Mouse (Mus musculus) forebrain, postnatal 0 days (tissue): Measurements from ENCODE around the gene Lrrc74a. TPM values are rescaled to one million over a fixed set of nuclear protein-coding genes. Genes with fewer than 3 reads are reported as not detected.

ENCODE experiments used
- ATAC-seq: fragments of 200-750 bp; cut with Nextera tagmentation; 2 replicates; pipeline ENCODE4 v1.8.0; 2017; ENCODE audit warnings: mild to moderate bottlenecking, moderate library complexity
- DNase-seq: peaks from one replicate; pipeline ENCODE4 v3.0.0-alpha.2; 2015
- H3K27ac ChIP-seq: fragments of 300-500 bp; sonication (generic); 2 replicates; pipeline ENCODE4 v1.5.1; 2014; ENCODE audit warnings: low read depth, mild to moderate bottlenecking, antibody characterized with exemption, low read length, moderate library complexity, mixed read lengths
- H3K27me3 ChIP-seq: fragments of 300-500 bp; sonication (generic); 2 replicates; pipeline ENCODE4 v1.6.1; 2014; ENCODE audit warnings: mild to moderate bottlenecking, low read length, mixed read lengths; ENCODE audit not compliant: insufficient read depth
- H3K36me3 ChIP-seq: fragments of 300-500 bp; sonication (generic); 2 replicates; pipeline ENCODE4 v1.6.1; 2014; ENCODE audit warnings: mild to moderate bottlenecking, moderate library complexity; ENCODE audit not compliant: insufficient read depth
- H3K4me1 ChIP-seq: fragments of 300-500 bp; sonication (generic); 2 replicates; pipeline ENCODE4 v1.6.1; 2014; ENCODE audit warnings: antibody characterized with exemption; ENCODE audit not compliant: insufficient read depth
- H3K4me2 ChIP-seq: fragments of 300-500 bp; sonication (generic); 2 replicates; pipeline ENCODE4 v1.6.1; 2014; ENCODE audit warnings: low read depth, mild to moderate bottlenecking, moderate library complexity
- H3K4me3 ChIP-seq: fragments of 300-500 bp; sonication (generic); 2 replicates; pipeline ENCODE4 v1.5.1; 2014; ENCODE audit warnings: low read depth, low read length, mixed read lengths
- H3K9ac ChIP-seq: fragments of 300-500 bp; sonication (generic); 2 replicates; pipeline ENCODE4 v1.6.1; 2014; ENCODE audit warnings: mild to moderate bottlenecking
- H3K9me3 ChIP-seq: fragments of 300-500 bp; sonication (generic); 2 replicates; pipeline ENCODE4 v1.6.1; 2016; ENCODE audit warnings: low read length
- CTCF ChIP-seq: sonication (generic); IDR thresholded peaks from 2 replicates; pipeline ENCODE4 v1.5.1; 2016; ENCODE audit warnings: antibody characterized with exemption, control low read depth, low read depth
- WGBS: fragments of 180-500 bp; shearing (Covaris S2); extraction: QIAGEN DNeasy Blood & Tissue Kit; methylation state at CpG from one replicate; pipeline ENCODE4 v1.1.7; 2014; 5-methylcytosine and 5-hydroxymethylcytosine counted together
- polyA plus RNA-seq: library from polyadenylated mRNA; unstranded; fragments of >200 nt; fragmentation: Nextera tagmentation; extraction: Ambion mirVana; gene quantifications from 2 replicates; pipeline ENCODE4 v1.2.1, GENCODE M21; 2015
- total RNA-seq: library from RNA; depleted of rRNA; stranded (reverse); fragments of >200 nt; gene quantifications from 2 replicates; pipeline ENCODE4 v1.2.3, GENCODE M21; 2014

Gene Lrrc74a
- total and polyA plus RNA-seq, 2 experiments from 2014 or later: not detected

GRCm38 (mm10) chr12:86803651-86804307 is 69.6 kb downstream of the Lrrc74a start:
- H3K4me2 ChIP-seq: no peak overlapping the region
- no peak overlapping the region for H3K4me3 ChIP-seq
- no peaks in the 10 kb centered on the region for H3K9me3 ChIP-seq
- H3K27me3 ChIP-seq: no peaks in the 10 kb centered on the region
- peaks cover 81% of the 10 kb centered on the region for H3K4me1 ChIP-seq
- ATAC-seq (no peak), DNase-seq (no peak)
- no peaks in the 10 kb centered on the region for H3K36me3 ChIP-seq
- H3K27ac ChIP-seq: peak overlapping the region; percentile 68
- TF ChIP-seq CTCF: peak; percentile 62
- H3K9ac ChIP-seq: no peak overlapping the region
- 44% methylated on average over 6 of the region's 6 CpGs for WGBS

- peaks cover 76% of the 10 kb centered on the region for H3K4me1 ChIP-seq
- H3K4me2 ChIP-seq: no peak overlapping the region
- H3K36me3 ChIP-seq: no peaks in the 10 kb centered on the region
- no peak for ATAC-seq
- H3K27me3 ChIP-seq: no peaks in the 10 kb centered on the region
- no peak for DNase-seq
- H3K9me3 ChIP-seq: no peaks in the 10 kb centered on the region
- WGBS: 29% methylated on average over 4 of the region's 4 CpGs
- no peak for TF ChIP-seq CTCF
- peak overlapping the region; percentile 68 for H3K27ac ChIP-seq
- H3K9ac ChIP-seq: peak overlapping the region; percentile 10; the same call in 1 of the 2 replicates
- H3K4me3 ChIP-seq: no peak overlapping the region
These were observed 70.1 kb downstream of the Lrrc74a start for GRCm38 (mm10) chr12:86804308-86804700.

GRCm38 (mm10) chr12:86804857-86805256 is 70.7 kb downstream of the Lrrc74a start:
- 84% methylated on average over 2 of the region's 2 CpGs for WGBS
- TF ChIP-seq CTCF: no peak
- Histone ChIP-seq H3K27me3 (no peaks in the 10 kb centered on the region), H3K9me3 (no peaks in the 10 kb centered on the region), H3K27ac (peak overlapping the region; percentile 68), H3K4me2 (no peak overlapping the region), H3K4me3 (no peak overlapping the region), H3K9ac (no peak overlapping the region), H3K36me3 (no peaks in the 10 kb centered on the region), H3K4me1 (peaks cover 73% of the 10 kb centered on the region)
- ATAC-seq (no peak), DNase-seq (no peak)

- Histone ChIP-seq H3K27me3 (no peaks in the 10 kb centered on the region), H3K36me3 (no peaks in the 10 kb centered on the region), H3K9ac (peak overlapping the region; percentile 31; the same call in 1 of the 2 replicates), H3K4me2 (no peak overlapping the region), H3K27ac (peak overlapping the region; percentile 96), H3K9me3 (no peaks in the 10 kb centered on the region), H3K4me1 (peaks cover 70% of the 10 kb centered on the region), H3K4me3 (no peak overlapping the region)
- no peak for TF ChIP-seq CTCF
- no peak for DNase-seq
- ATAC-seq: no peak
- WGBS: 59% methylated on average over 4 of the region's 4 CpGs
These were observed 71.1 kb downstream of the Lrrc74a start for GRCm38 (mm10) chr12:86805315-86805714.

GRCm38 (mm10) chr12:86806031-86806922 is 72.1 kb downstream of the Lrrc74a start:
- no peaks in the 10 kb centered on the region for H3K9me3 ChIP-seq
- no peak for TF ChIP-seq CTCF
- no peaks in the 10 kb centered on the region for H3K36me3 ChIP-seq
- DNase-seq (peak; percentile 87), ATAC-seq (0 out of 2 replicates have a peak, but pooled peaks have one; percentile 14)
- H3K4me1 ChIP-seq: peaks cover 72% of the 10 kb centered on the region
- no peaks in the 10 kb centered on the region for H3K27me3 ChIP-seq
- peak overlapping the region; percentile 37 for H3K4me2 ChIP-seq
- WGBS: 3% methylated on average over 20 of the region's 20 CpGs
- H3K27ac ChIP-seq: peak overlapping the region; percentile 96
- peak overlapping the region; percentile 31 for H3K9ac ChIP-seq
- no peak overlapping the region for H3K4me3 ChIP-seq

- no peak for TF ChIP-seq CTCF
- WGBS: 15% methylated on average over 5 of the region's 5 CpGs
- DNase-seq: peak; percentile 92
- H3K4me3 ChIP-seq: no peak overlapping the region
- H3K9me3 ChIP-seq: no peaks in the 10 kb centered on the region
- no peaks in the 10 kb centered on the region for H3K36me3 ChIP-seq
- peak; percentile 91 for ATAC-seq
- H3K9ac ChIP-seq: peak overlapping the region; percentile 31; the same call in 1 of the 2 replicates
- no peaks in the 10 kb centered on the region for H3K27me3 ChIP-seq
- peak overlapping the region; percentile 96 for H3K27ac ChIP-seq
- H3K4me2 ChIP-seq: peak overlapping the region; percentile 37
- peaks cover 64% of the 10 kb centered on the region for H3K4me1 ChIP-seq
These were observed 73.0 kb downstream of the Lrrc74a start for GRCm38 (mm10) chr12:86806923-86807794.
